Mouse (Mus musculus): ENCODE measurements around the gene Diras1. TPM values are rescaled to one million over a fixed set of nuclear protein-coding genes. Genes with fewer than 3 reads are reported as not detected.

The Diras1 gene
- polyA plus RNA-seq, 1 experiment from 2014 or later = 1.0 TPM

Other genes with a start within 250 kb of the Diras1 start
- gene Sf3a2, start 227.5 kb downstream of the Diras1 start, polyA plus RNA-seq (2015; fragmentation: Nextera tagmentation; extraction: Ambion mirVana) = 75.6 and 78.9 TPM in 2 replicates
- gene Plekhj1, start 227.0 kb downstream of the Diras1 start, polyA plus RNA-seq (2015; fragmentation: Nextera tagmentation; extraction: Ambion mirVana) = 118 and 125 TPM in 2 replicates
- gene Amh, start 220.4 kb downstream of the Diras1 start, polyA plus RNA-seq (2015; fragmentation: Nextera tagmentation; extraction: Ambion mirVana) = not detected in 2 replicates
- 0.76 and 2.2 TPM in 2 replicates for gene Jsrp1, start 212.2 kb downstream of the Diras1 start, polyA plus RNA-seq (2015; fragmentation: Nextera tagmentation; extraction: Ambion mirVana)
- gene Oaz1, start 199.0 kb downstream of the Diras1 start, polyA plus RNA-seq (2015; fragmentation: Nextera tagmentation; extraction: Ambion mirVana) = 1,868 and 1,916 TPM in 2 replicates
- 1.9 and 2.0 TPM in 2 replicates for gene Lingo3, start 181.6 kb downstream of the Diras1 start, polyA plus RNA-seq (2015; fragmentation: Nextera tagmentation; extraction: Ambion mirVana)
- 313 and 339 TPM in 2 replicates for gene Lsm7, start 170.5 kb downstream of the Diras1 start, polyA plus RNA-seq (2015; fragmentation: Nextera tagmentation; extraction: Ambion mirVana)
- gene Sppl2b, start 170.4 kb downstream of the Diras1 start, polyA plus RNA-seq (2015; fragmentation: Nextera tagmentation; extraction: Ambion mirVana) = 49.3 and 54.5 TPM in 2 replicates
- not detected in 2 replicates for gene Tmprss9, start 153.8 kb downstream of the Diras1 start, polyA plus RNA-seq (2015; fragmentation: Nextera tagmentation; extraction: Ambion mirVana)
- 317 and 358 TPM in 2 replicates for gene Timm13, start 124.7 kb downstream of the Diras1 start, polyA plus RNA-seq (2015; fragmentation: Nextera tagmentation; extraction: Ambion mirVana)
- gene Lmnb2, start 107.4 kb downstream of the Diras1 start, polyA plus RNA-seq (2015; fragmentation: Nextera tagmentation; extraction: Ambion mirVana) = 51.5 and 63.4 TPM in 2 replicates
- gene Gadd45b, start 95.6 kb downstream of the Diras1 start, polyA plus RNA-seq (2015; fragmentation: Nextera tagmentation; extraction: Ambion mirVana) = 29.0 and 29.9 TPM in 2 replicates
- 11.3 and 13.1 TPM in 2 replicates for gene Gng7, start 10.7 kb downstream of the Diras1 start, polyA plus RNA-seq (2015; fragmentation: Nextera tagmentation; extraction: Ambion mirVana)
- 22.6 and 22.7 TPM in 2 replicates for gene Slc39a3, start 11.8 kb upstream of the Diras1 start, polyA plus RNA-seq (2015; fragmentation: Nextera tagmentation; extraction: Ambion mirVana)
- 218 and 222 TPM in 2 replicates for gene Sgta, start 34.5 kb upstream of the Diras1 start, polyA plus RNA-seq (2015; fragmentation: Nextera tagmentation; extraction: Ambion mirVana)
- gene Thop1, start 44.4 kb upstream of the Diras1 start, polyA plus RNA-seq (2015; fragmentation: Nextera tagmentation; extraction: Ambion mirVana) = 58.2 and 60.9 TPM in 2 replicates
- gene Creb3l3, start 73.2 kb upstream of the Diras1 start, polyA plus RNA-seq (2015; fragmentation: Nextera tagmentation; extraction: Ambion mirVana) = 0.53 and 1.5 TPM in 2 replicates
- 196 and 213 TPM in 2 replicates for gene Map2k2, start 80.3 kb upstream of the Diras1 start, polyA plus RNA-seq (2015; fragmentation: Nextera tagmentation; extraction: Ambion mirVana)
- 27.0 and 27.9 TPM in 2 replicates for gene Zbtb7a, start 109.6 kb upstream of the Diras1 start, polyA plus RNA-seq (2015; fragmentation: Nextera tagmentation; extraction: Ambion mirVana)
- gene Pias4, start 142.3 kb upstream of the Diras1 start, polyA plus RNA-seq (2015; fragmentation: Nextera tagmentation; extraction: Ambion mirVana) = 58.1 and 60.9 TPM in 2 replicates
- gene Eef2, start 151.0 kb upstream of the Diras1 start, polyA plus RNA-seq (2015; fragmentation: Nextera tagmentation; extraction: Ambion mirVana) = 622 and 633 TPM in 2 replicates
- 57.1 and 60.1 TPM in 2 replicates for gene Dapk3, start 157.3 kb upstream of the Diras1 start, polyA plus RNA-seq (2015; fragmentation: Nextera tagmentation; extraction: Ambion mirVana)
- not detected in 2 replicates for gene 4930442H23Rik, start 158.2 kb upstream of the Diras1 start, polyA plus RNA-seq (2015; fragmentation: Nextera tagmentation; extraction: Ambion mirVana)
- gene Nmrk2, start 176.4 kb upstream of the Diras1 start, polyA plus RNA-seq (2015; fragmentation: Nextera tagmentation; extraction: Ambion mirVana) = not detected in 2 replicates
- gene Atcay, start 205.2 kb upstream of the Diras1 start, polyA plus RNA-seq (2015; fragmentation: Nextera tagmentation; extraction: Ambion mirVana) = 1.3 and 1.8 TPM in 2 replicates
- 11.8 and 12.0 TPM in 2 replicates for gene Zfr2, start 207.5 kb upstream of the Diras1 start, polyA plus RNA-seq (2015; fragmentation: Nextera tagmentation; extraction: Ambion mirVana)
- 7.0 and 7.4 TPM in 2 replicates for gene Matk, start 227.3 kb upstream of the Diras1 start, polyA plus RNA-seq (2015; fragmentation: Nextera tagmentation; extraction: Ambion mirVana)
- 197 and 202 TPM in 2 replicates for gene Mrpl54, start 241.3 kb upstream of the Diras1 start, polyA plus RNA-seq (2015; fragmentation: Nextera tagmentation; extraction: Ambion mirVana)
- 61.9 and 67.9 TPM in 2 replicates for gene Apba3, start 241.3 kb upstream of the Diras1 start, polyA plus RNA-seq (2015; fragmentation: Nextera tagmentation; extraction: Ambion mirVana)